Mouse (Mus musculus) G1E-ER4 (cell line): ENCODE data around the gene Spen. TPM values are rescaled to one million over a fixed set of nuclear protein-coding genes. Genes with fewer than 3 reads are reported as not detected.

Source experiments
- GATA1 ChIP-seq: IDR thresholded peaks from one replicate; pipeline ENCODE4 v1.8.0; 2012; ENCODE audit warnings: low read length, inconsistent platforms
- polyA plus RNA-seq: library from polyadenylated mRNA; stranded (reverse); fragments of >175 nt; gene quantifications from 2 replicates; pipeline ENCODE4 v1.2.3, GENCODE M21; 2012

Gene Spen
- polyA plus RNA-seq, 1 experiment: 156 TPM

- no peak for TF ChIP-seq GATA1
Measured at GRCm38 (mm10) chr4:141506893-141507292, 31.5 kb downstream of the Spen start.

GRCm38 (mm10) chr4:141506352-141506751 is 32.0 kb downstream of the Spen start:
- TF ChIP-seq GATA1: no peak

- TF ChIP-seq GATA1: no peak
Measured at GRCm38 (mm10) chr4:141505810-141506209, 32.6 kb downstream of the Spen start.

- TF ChIP-seq GATA1: no peak
Measured at GRCm38 (mm10) chr4:141504471-141504870, 33.9 kb downstream of the Spen start.

GRCm38 (mm10) chr4:141502723-141503122 is 35.7 kb downstream of the Spen start:
- TF ChIP-seq GATA1: no peak

- no peak for TF ChIP-seq GATA1
Measured at GRCm38 (mm10) chr4:141501058-141501457, 37.3 kb downstream of the Spen start.

GRCm38 (mm10) chr4:141500637-141501036 is 37.8 kb downstream of the Spen start:
- TF ChIP-seq GATA1: no peak

GRCm38 (mm10) chr4:141488670-141489069 is 49.7 kb downstream of the Spen start:
- TF ChIP-seq GATA1: no peak

GRCm38 (mm10) chr4:141487581-141487980 is 50.8 kb downstream of the Spen start:
- no peak for TF ChIP-seq GATA1

GRCm38 (mm10) chr4:141484071-141484470 is 54.3 kb downstream of the Spen start:
- TF ChIP-seq GATA1: no peak

- TF ChIP-seq GATA1: no peak
Measured at GRCm38 (mm10) chr4:141479411-141479810, 59.0 kb downstream of the Spen start.

- TF ChIP-seq GATA1: no peak
Measured at GRCm38 (mm10) chr4:141478794-141479193, 59.6 kb downstream of the Spen start.

GRCm38 (mm10) chr4:141478225-141478624 is 60.2 kb downstream of the Spen start:
- no peak for TF ChIP-seq GATA1

- no peak for TF ChIP-seq GATA1
Measured at GRCm38 (mm10) chr4:141477681-141478102, 60.7 kb downstream of the Spen start.

GRCm38 (mm10) chr4:141474431-141474830 is 64.0 kb downstream of the Spen start:
- no peak for TF ChIP-seq GATA1

- no peak for TF ChIP-seq GATA1
Measured at GRCm38 (mm10) chr4:141472641-141473321, 65.6 kb downstream of the Spen start.

- no peak for TF ChIP-seq GATA1
Measured at GRCm38 (mm10) chr4:141471491-141471890, 66.9 kb downstream of the Spen start.

- TF ChIP-seq GATA1: no peak
Measured at GRCm38 (mm10) chr4:141469343-141469742, 69.1 kb downstream of the Spen start.

GRCm38 (mm10) chr4:141468576-141468975 is 69.8 kb downstream of the Spen start:
- no peak for TF ChIP-seq GATA1
